ENCODE assay signal across 21 mouse cellular contexts in genomic region chr5:18425098-18425497, GRCm38 (mm10).
"Had no signal": no experiment of that assay in that cellular context is flagged by ENCODE, and none has a peak within 500 bp of the region (broad histone marks: within the 10 kb centered on the region; RNA-seq: fewer than 3 reads in every experiment).

No protein-coding gene starts in this region.

- H3K9ac ChIP-seq: lung, embryonic 15.5 days; neural tube, embryonic 13.5 days; neural tube, embryonic 15.5 days had no signal

- H3K36me3 ChIP-seq: lung, embryonic 15.5 days; neural tube, embryonic 13.5 days; neural tube, embryonic 15.5 days had no signal

- ATAC-seq: lung, postnatal 0 days; midbrain, embryonic 16.5 days had no signal

- H3K27me3 ChIP-seq: lung, embryonic 15.5 days; megakaryocyte, embryonic 14.5 days; neural tube, embryonic 13.5 days; neural tube, embryonic 15.5 days had no signal

- H3K9me3 ChIP-seq: lung, embryonic 15.5 days; megakaryocyte, embryonic 14.5 days; neural tube, embryonic 13.5 days; neural tube, embryonic 15.5 days had no signal

- DNase-seq: lung, adult 2 months; lung, postnatal 14 days; lung, postnatal 36 days; midbrain, embryonic 14.5 days; retina, postnatal 1 day; right cerebral cortex, adult 18-20 months; right cerebral cortex, postnatal 25 days; right cerebral cortex, postnatal 4 days; spleen, adult 18-20 months; thymus, adult 18-20 months; thymus, postnatal 14 days; thymus, postnatal 36 days had no signal

- H3K4me1 ChIP-seq: lung, embryonic 15.5 days; megakaryocyte, embryonic 14.5 days; neural tube, embryonic 13.5 days; neural tube, embryonic 15.5 days had no signal

- H3K27ac ChIP-seq: lung, embryonic 15.5 days; macrophage; neural tube, embryonic 13.5 days; neural tube, embryonic 15.5 days had no signal

- H3K4me3 ChIP-seq: lung, embryonic 15.5 days; megakaryocyte, embryonic 14.5 days; myocyte; neural tube, embryonic 13.5 days; neural tube, embryonic 15.5 days had no signal

- H3K4me2 ChIP-seq: lung, embryonic 15.5 days; midbrain, embryonic 11.5 days; neural tube, embryonic 13.5 days; neural tube, embryonic 15.5 days had no signal
